ENCODE assay signal across 17 mouse cellular contexts in the genomic region with DNA sequence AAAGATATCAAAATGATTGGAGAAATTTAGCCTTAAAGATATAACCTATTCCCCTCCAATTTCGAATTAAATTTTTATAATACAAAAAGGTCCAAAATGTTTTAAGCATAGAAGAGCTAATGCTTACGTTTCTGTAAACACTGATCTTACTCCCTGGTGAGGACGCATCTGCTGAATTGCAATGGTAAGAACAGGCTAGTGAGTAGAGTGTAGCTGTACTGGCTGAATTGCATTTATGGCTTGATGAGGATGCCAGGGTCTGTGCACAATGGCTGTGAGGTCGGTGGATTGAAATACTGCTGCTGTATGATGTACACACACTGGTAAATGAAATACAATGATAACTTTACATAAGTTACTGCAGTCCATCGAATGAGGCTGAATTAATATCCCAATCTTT.
"Had no signal": no experiment of that assay in that cellular context is flagged by ENCODE, and none has a peak within 500 bp of the region (broad histone marks: within the 10 kb centered on the region; RNA-seq: fewer than 3 reads in every experiment).

No protein-coding gene starts in this region.

- ATAC-seq: forebrain, embryonic 13.5 days; forebrain, embryonic 14.5 days; forebrain, embryonic 15.5 days; forebrain, embryonic 16.5 days; forebrain, postnatal 0 days had no signal

- DNase-seq: cerebellum, adult 9-11 months; cerebellum, postnatal 14 days; cerebellum, postnatal 36 days; embryo, embryonic 11 days; forebrain, postnatal 0 days; gastrocnemius, adult 2 months; gastrocnemius, postnatal 10 days; gastrocnemius, postnatal 14 days; gastrocnemius, postnatal 25 days; gastrocnemius, postnatal 36 days; heart, adult 11 months; heart, adult 18-20 months; heart, adult 2 months had no signal
